In the genomic region with DNA sequence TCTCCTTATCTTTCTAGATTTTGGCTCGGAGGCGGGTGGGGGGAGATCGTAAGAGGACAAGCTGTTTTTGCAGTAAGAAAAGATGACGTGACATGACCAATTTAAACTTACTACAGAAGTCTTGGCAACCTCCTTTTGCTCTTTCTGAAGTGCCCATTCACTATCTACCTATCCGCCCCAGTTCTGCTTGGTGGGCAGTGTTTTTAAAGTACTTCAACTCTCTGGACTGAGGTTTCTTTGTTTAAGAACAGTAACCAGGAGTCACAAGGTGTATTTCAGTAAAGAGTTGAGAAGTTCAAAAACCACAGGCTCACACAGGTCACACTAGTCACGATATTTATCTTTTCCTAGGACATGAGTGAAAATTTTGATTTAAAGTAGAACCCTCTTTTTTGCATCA, we compare ENCODE assay signal across 19 mouse cellular contexts.
"Had no signal": no experiment of that assay in that cellular context is flagged by ENCODE, and none has a peak within 500 bp of the region (broad histone marks: within the 10 kb centered on the region; RNA-seq: fewer than 3 reads in every experiment).

No protein-coding gene starts in this region.

- H3K27ac ChIP-seq: limb, embryonic 15.5 days; liver, embryonic 12.5 days; liver, embryonic 14.5 days; midbrain, embryonic 10.5 days; midbrain, embryonic 12.5 days; neural tube, embryonic 13.5 days; neural tube, embryonic 15.5 days had no signal

- H3K9me3 ChIP-seq: limb, embryonic 15.5 days; liver, embryonic 12.5 days; midbrain, embryonic 10.5 days; midbrain, embryonic 12.5 days; neural tube, embryonic 13.5 days; neural tube, embryonic 15.5 days had no signal

- ATAC-seq: liver, embryonic 12.5 days; midbrain, embryonic 16.5 days had no signal

- DNase-seq: lung, adult 2 months; midbrain, embryonic 14.5 days; retina, postnatal 1 day; right cerebral cortex, adult 18-20 months; right cerebral cortex, postnatal 25 days; right cerebral cortex, postnatal 4 days; spleen, adult 18-20 months; thymus, adult 18-20 months; thymus, postnatal 14 days; thymus, postnatal 36 days had no signal

- H3K27me3 ChIP-seq: limb, embryonic 15.5 days; liver, embryonic 12.5 days; midbrain, embryonic 12.5 days; neural tube, embryonic 13.5 days; neural tube, embryonic 15.5 days had no signal

- H3K36me3 ChIP-seq: neural tube, embryonic 15.5 days had no signal

- H3K4me3 ChIP-seq: limb, embryonic 15.5 days; liver, embryonic 12.5 days; midbrain, embryonic 10.5 days; midbrain, embryonic 12.5 days; myocyte; neural tube, embryonic 13.5 days; neural tube, embryonic 15.5 days had no signal

- H3K4me2 ChIP-seq: limb, embryonic 15.5 days; liver, embryonic 12.5 days; midbrain, embryonic 12.5 days; neural tube, embryonic 13.5 days; neural tube, embryonic 15.5 days had no signal

- H3K4me1 ChIP-seq: limb, embryonic 15.5 days; liver, embryonic 12.5 days; midbrain, embryonic 10.5 days; midbrain, embryonic 12.5 days; neural tube, embryonic 13.5 days; neural tube, embryonic 15.5 days had no signal

- H3K9ac ChIP-seq: limb, embryonic 15.5 days; liver, embryonic 12.5 days; liver, embryonic 14.5 days; midbrain, embryonic 12.5 days; neural tube, embryonic 13.5 days; neural tube, embryonic 15.5 days had no signal
